Mouse (Mus musculus): ENCODE results near the gene Cyp2c23. TPM values are rescaled to one million over a fixed set of nuclear protein-coding genes. Genes with fewer than 3 reads are reported as not detected.

Cyp2c23 gene
- polyA plus RNA-seq, 1 experiment from 2014 or later = 0.35 TPM

- Histone ChIP-seq H3K36me3 (no peaks in the 10 kb centered on the region), H3K9ac (no peak overlapping the region), H3K4me3 (no peak overlapping the region), H3K4me1 (peaks cover 8% of the 10 kb centered on the region; the same call in 1 of the 2 replicates), H3K4me2 (no peak overlapping the region), H3K9me3 (no peaks in the 10 kb centered on the region), H3K27me3 (no peaks in the 10 kb centered on the region), H3K27ac (0 out of 2 replicates have a peak overlapping the region, but pooled peaks have one; percentile 61)
- ATAC-seq (ENCODE audit: borderline replicate concordance, extremely low read depth, low FRiP score, low TSS enrichment) = peak; percentile 89
- WGBS = 48% methylated on average over 4 of the region's 4 CpGs
These were observed 7.5 kb downstream of the Cyp2c23 start for GRCm38 (mm10) chr19:44021502-44021901.

GRCm38 (mm10) chr19:44019739-44020138, 9.3 kb downstream of the Cyp2c23 start:
- Histone ChIP-seq H3K4me3 (no peak overlapping the region), H3K4me1 (peaks cover 8% of the 10 kb centered on the region; the same call in 1 of the 2 replicates), H3K27me3 (no peaks in the 10 kb centered on the region), H3K4me2 (no peak overlapping the region), H3K27ac (no peak overlapping the region), H3K36me3 (no peaks in the 10 kb centered on the region), H3K9ac (no peak overlapping the region), H3K9me3 (no peaks in the 10 kb centered on the region)
- WGBS = 50% methylated on average over 7 of the region's 7 CpGs
- ATAC-seq (ENCODE audit: borderline replicate concordance, extremely low read depth, low FRiP score, low TSS enrichment) = no peak

GRCm38 (mm10) chr19:44013862-44014261, 15.1 kb downstream of the Cyp2c23 start:
- no peaks in the 10 kb centered on the region for H3K9me3 ChIP-seq
- WGBS = 38% methylated on average over 6 of the region's 6 CpGs
- H3K36me3 ChIP-seq = no peaks in the 10 kb centered on the region
- no peak overlapping the region for H3K9ac ChIP-seq
- no peak for ATAC-seq (ENCODE audit: borderline replicate concordance, extremely low read depth, low FRiP score, low TSS enrichment)
- peaks cover 3% of the 10 kb centered on the region; the same call in 1 of the 2 replicates for H3K4me1 ChIP-seq
- no peak overlapping the region for H3K4me3 ChIP-seq
- H3K27ac ChIP-seq = peak overlapping the region; percentile 1; the same call in 1 of the 2 replicates
- no peak overlapping the region for H3K4me2 ChIP-seq
- no peaks in the 10 kb centered on the region for H3K27me3 ChIP-seq

GRCm38 (mm10) chr19:44008784-44009183, 20.2 kb downstream of the Cyp2c23 start:
- WGBS = 28% methylated on average over 15 of the region's 15 CpGs
- Histone ChIP-seq H3K4me3 (no peak overlapping the region), H3K9me3 (no peaks in the 10 kb centered on the region), H3K4me2 (peak overlapping the region; percentile 21), H3K36me3 (no peaks in the 10 kb centered on the region), H3K4me1 (peaks cover 18% of the 10 kb centered on the region; the same call in 1 of the 2 replicates), H3K27me3 (no peaks in the 10 kb centered on the region), H3K27ac (peak overlapping the region; percentile 80), H3K9ac (no peak overlapping the region)
- peak; percentile 91 for ATAC-seq (ENCODE audit: borderline replicate concordance, extremely low read depth, low FRiP score, low TSS enrichment)

- no peak for ATAC-seq (ENCODE audit: borderline replicate concordance, extremely low read depth, low FRiP score, low TSS enrichment)
- Histone ChIP-seq H3K4me3 (no peak overlapping the region), H3K27me3 (no peaks in the 10 kb centered on the region), H3K9ac (no peak overlapping the region), H3K36me3 (no peaks in the 10 kb centered on the region), H3K9me3 (no peaks in the 10 kb centered on the region), H3K4me2 (no peak overlapping the region), H3K27ac (0 out of 2 replicates have a peak overlapping the region, but pooled peaks have one; percentile 0), H3K4me1 (peaks cover 18% of the 10 kb centered on the region; the same call in 1 of the 2 replicates)
- 58% methylated on average over 12 of the region's 12 CpGs for WGBS
These were observed 21.8 kb downstream of the Cyp2c23 start for GRCm38 (mm10) chr19:44007186-44007585.

GRCm38 (mm10) chr19:44005025-44005424, 24.0 kb downstream of the Cyp2c23 start:
- Histone ChIP-seq H3K4me3 (no peak overlapping the region), H3K9ac (no peak overlapping the region), H3K4me1 (peaks cover 18% of the 10 kb centered on the region; the same call in 1 of the 2 replicates), H3K36me3 (no peaks in the 10 kb centered on the region), H3K4me2 (no peak overlapping the region), H3K9me3 (no peaks in the 10 kb centered on the region), H3K27me3 (no peaks in the 10 kb centered on the region), H3K27ac (no peak overlapping the region)
- 49% methylated on average over 4 of the region's 4 CpGs for whole genome bisulfite sequencing
- ATAC-seq (ENCODE audit: borderline replicate concordance, extremely low read depth, low FRiP score, low TSS enrichment) = no peak

- Histone ChIP-seq H3K27me3 (no peaks in the 10 kb centered on the region), H3K9me3 (no peaks in the 10 kb centered on the region), H3K4me2 (no peak overlapping the region), H3K4me1 (peaks cover 16% of the 10 kb centered on the region; the same call in 1 of the 2 replicates), H3K36me3 (no peaks in the 10 kb centered on the region), H3K9ac (no peak overlapping the region), H3K27ac (no peak overlapping the region), H3K4me3 (no peak overlapping the region)
- ATAC-seq (ENCODE audit: borderline replicate concordance, extremely low read depth, low FRiP score, low TSS enrichment) = no peak
- WGBS = 84% methylated on average over 2 of the region's 2 CpGs
These were observed 24.7 kb downstream of the Cyp2c23 start for GRCm38 (mm10) chr19:44004261-44004660.

GRCm38 (mm10) chr19:44000720-44001119, 28.3 kb downstream of the Cyp2c23 start:
- no peaks in the 10 kb centered on the region for H3K27me3 ChIP-seq
- H3K4me1 ChIP-seq = 0 out of 2 replicates have a peak, but pooled peaks cover 1% of the 10 kb centered on the region
- no peaks in the 10 kb centered on the region for H3K9me3 ChIP-seq
- no peak for ATAC-seq (ENCODE audit: borderline replicate concordance, extremely low read depth, low FRiP score, low TSS enrichment)
- no peak overlapping the region for H3K4me2 ChIP-seq
- WGBS = 77% methylated on average over 5 of the region's 5 CpGs
- H3K27ac ChIP-seq = no peak overlapping the region
- H3K4me3 ChIP-seq = no peak overlapping the region
- no peak overlapping the region for H3K9ac ChIP-seq
- no peaks in the 10 kb centered on the region for H3K36me3 ChIP-seq

GRCm38 (mm10) chr19:44000061-44000460, 28.9 kb downstream of the Cyp2c23 start:
- 64% methylated on average over 1 of the region's 1 CpGs for WGBS

GRCm38 (mm10) chr19:43998802-43999527, 30.0 kb downstream of the Cyp2c23 start:
- H3K4me3 ChIP-seq = no peak overlapping the region
- 81% methylated on average over 11 of the region's 11 CpGs for WGBS
- ATAC-seq (ENCODE audit: borderline replicate concordance, extremely low read depth, low FRiP score, low TSS enrichment) = no peak
- H3K4me1 ChIP-seq = no peaks in the 10 kb centered on the region
- no peaks in the 10 kb centered on the region for H3K36me3 ChIP-seq
- no peak overlapping the region for H3K27ac ChIP-seq
- no peaks in the 10 kb centered on the region for H3K9me3 ChIP-seq
- H3K9ac ChIP-seq = no peak overlapping the region
- H3K27me3 ChIP-seq = no peaks in the 10 kb centered on the region
- no peak overlapping the region for H3K4me2 ChIP-seq

More at GRCm38 (mm10) chr19:44000061-44000460, 28.9 kb downstream of the Cyp2c23 start:
- H3K36me3 ChIP-seq = no peaks in the 10 kb centered on the region
- no peak overlapping the region for H3K4me2 ChIP-seq
- ATAC-seq (ENCODE audit: borderline replicate concordance, extremely low read depth, low FRiP score, low TSS enrichment) = no peak
- no peak overlapping the region for H3K4me3 ChIP-seq
- H3K4me1 ChIP-seq = no peaks in the 10 kb centered on the region
- no peak overlapping the region for H3K9ac ChIP-seq
- no peaks in the 10 kb centered on the region for H3K27me3 ChIP-seq
- no peak overlapping the region for H3K27ac ChIP-seq
- H3K9me3 ChIP-seq = no peaks in the 10 kb centered on the region

GRCm38 (mm10) chr19:43998101-43998500, 30.9 kb downstream of the Cyp2c23 start:
- no peak overlapping the region for H3K4me2 ChIP-seq
- no peaks in the 10 kb centered on the region for H3K4me1 ChIP-seq
- no peak overlapping the region for H3K9ac ChIP-seq
- no peaks in the 10 kb centered on the region for H3K9me3 ChIP-seq
- no peak for ATAC-seq (ENCODE audit: borderline replicate concordance, extremely low read depth, low FRiP score, low TSS enrichment)
- no peaks in the 10 kb centered on the region for H3K36me3 ChIP-seq
- 67% methylated on average over 10 of the region's 10 CpGs for WGBS
- no peak overlapping the region for H3K4me3 ChIP-seq
- H3K27me3 ChIP-seq = no peaks in the 10 kb centered on the region
- no peak overlapping the region for H3K27ac ChIP-seq

- Histone ChIP-seq H3K27me3 (no peaks in the 10 kb centered on the region), H3K36me3 (no peaks in the 10 kb centered on the region), H3K4me1 (no peaks in the 10 kb centered on the region), H3K9me3 (no peaks in the 10 kb centered on the region), H3K27ac (no peak overlapping the region), H3K9ac (no peak overlapping the region), H3K4me3 (no peak overlapping the region), H3K4me2 (no peak overlapping the region)
- WGBS = 28% methylated on average over 7 of the region's 7 CpGs
- ATAC-seq (ENCODE audit: borderline replicate concordance, extremely low read depth, low FRiP score, low TSS enrichment) = peak; percentile 46; the same call in 1 of the 2 replicates
These were observed 33.6 kb downstream of the Cyp2c23 start for GRCm38 (mm10) chr19:43995427-43995826.

Data from lung, embryonic 15.5 days (tissue).